Mouse (Mus musculus) MEL (cell line): Measurements from ENCODE around the gene Ugt8a.

ENCODE experiments used
- BHLHE40 ChIP-seq: IDR thresholded peaks from 2 replicates; pipeline ENCODE4 v1.6.1; 2012; ENCODE audit warnings: low read depth, mild to moderate bottlenecking, inconsistent platforms, low read length, improper control_type of control experiment, borderline replicate concordance
- CTCF ChIP-seq, 3 experiments: IDR thresholded peaks in 2 of 3; conservative IDR thresholded peaks in 1 of 3; 2 replicates each; pipeline ENCODE4 v1.5.1; 2011 to 2012; ENCODE audit warnings: low read length in 3 of 3, low read depth in 2 of 3, mild to moderate bottlenecking in 2 of 3, improper control_type of control experiment in 1 of 3, inconsistent platforms in 1 of 3, mixed read lengths in 1 of 3, moderate library complexity in 1 of 3; ENCODE audit not compliant: control insufficient read depth in 1 of 3, insufficient read depth in 1 of 3, poor library complexity in 1 of 3, severe bottlenecking in 1 of 3
- ELF1 ChIP-seq: IDR thresholded peaks from 2 replicates; pipeline ENCODE4 v1.6.1; 2014; ENCODE audit warnings: low read depth, mild to moderate bottlenecking, inconsistent platforms, low read length, improper control_type of control experiment, moderate library complexity
- EP300 ChIP-seq, 2 experiments: IDR thresholded peaks; 2 replicates each; pipeline ENCODE4 v1.6.1; 2011; ENCODE audit warnings: improper control_type of control experiment in 2 of 2, low read length in 2 of 2, low read depth in 1 of 2, mild to moderate bottlenecking in 1 of 2
- GATA1 ChIP-seq: IDR thresholded peaks from 2 replicates; pipeline ENCODE4 v1.6.1; 2011; ENCODE audit warnings: low read depth, low read length, improper control_type of control experiment
- HCFC1 ChIP-seq: IDR thresholded peaks from 2 replicates; pipeline ENCODE4 v1.6.1; 2012; ENCODE audit warnings: low read depth, mild to moderate bottlenecking, inconsistent platforms, low read length, improper control_type of control experiment, moderate library complexity
- MAZ ChIP-seq: IDR thresholded peaks from 2 replicates; pipeline ENCODE4 v1.6.1; 2012; ENCODE audit warnings: low read depth, mild to moderate bottlenecking, inconsistent platforms, low read length, improper control_type of control experiment
- MXI1 ChIP-seq: IDR thresholded peaks from 2 replicates; pipeline ENCODE4 v1.6.1; 2011; ENCODE audit warnings: mild to moderate bottlenecking, low read depth, low read length, improper control_type of control experiment
- POLR2A ChIP-seq, 2 experiments: IDR thresholded peaks; 2 replicates each; pipeline ENCODE4 v1.6.1; 2011 to 2012; ENCODE audit warnings: low read length in 2 of 2, mild to moderate bottlenecking in 2 of 2, control low read depth in 1 of 2, improper control_type of control experiment in 1 of 2, low read depth in 1 of 2, moderate library complexity in 1 of 2; ENCODE audit not compliant: control insufficient read depth in 1 of 2, insufficient read depth in 1 of 2, poor library complexity in 1 of 2
- SMC3 ChIP-seq: IDR thresholded peaks from 2 replicates; pipeline ENCODE4 v1.6.1; 2011; ENCODE audit warnings: low read depth, low read length, improper control_type of control experiment
- ZNF384 ChIP-seq: IDR thresholded peaks from 2 replicates; pipeline ENCODE4 v1.6.1; 2012; ENCODE audit warnings: low read depth, mild to moderate bottlenecking, inconsistent platforms, low read length, improper control_type of control experiment

GRCm38 (mm10) chr3:125956196-125956885 lies 17.9 kb upstream of the Ugt8a start:
- TF ChIP-seq BHLHE40 (no peak), MXI1 (no peak), CTCF (IDR thresholded peaks at IDR 0.05 in 2 of 3, conservative IDR thresholded peaks at IDR 0.05 in 1 of 3; ENCODE audit: control insufficient read depth in 1 of 3, insufficient read depth in 1 of 3, low read depth in 2 of 3, low read length in 3 of 3, poor library complexity in 1 of 3, severe bottlenecking in 1 of 3) (no peak), EP300 (IDR thresholded peaks at IDR 0.05; ENCODE audit: low read depth in 1 of 2, low read length in 2 of 2) (no peak), ZNF384 (no peak), POLR2A (IDR thresholded peaks at IDR 0.05; ENCODE audit: control insufficient read depth in 1 of 2, insufficient read depth in 1 of 2, low read depth in 1 of 2, low read length in 2 of 2, poor library complexity in 1 of 2) (no peak), GATA1 (no peak), MAZ (no peak), ELF1 (no peak), SMC3 (no peak), HCFC1 (no peak)
